Mouse (Mus musculus): ENCODE measurements around the gene Mettl6.
A peak's percentile ranks its signal among the peaks of the same experiment; 100 is the strongest.

- peak; percentile 9; the same call in 1 of the 2 replicates for TF ChIP-seq CTCF (IDR thresholded peaks at IDR 0.05)
- TF ChIP-seq EP300 (IDR thresholded peaks at IDR 0.05; ENCODE audit: insufficient read depth, low read depth, low read length): no peak
These were observed 42.5 kb upstream of the Mettl6 start for GRCm38 (mm10) chr14:31537298-31537697.

All from heart, adult 2 months (tissue).